Mouse (Mus musculus) olfactory bulb, adult 2 months (tissue): Measurements from ENCODE around the gene Klhdc4. TPM values are rescaled to one million over a fixed set of nuclear protein-coding genes. Genes with fewer than 3 reads are reported as not detected.

Experiments used
- H3K27ac ChIP-seq: fragments of 200-500 bp; 2 replicates; pipeline ENCODE4 v1.5.1; 2012; ENCODE audit warnings: low read depth, low read length; ENCODE audit not compliant: insufficient read depth
- H3K4me1 ChIP-seq: fragments of 200-500 bp; 2 replicates; pipeline ENCODE4 v1.6.1; 2012; ENCODE audit warnings: low read length; ENCODE audit not compliant: control insufficient read depth, insufficient read depth
- H3K4me3 ChIP-seq: fragments of 200-500 bp; 2 replicates; pipeline ENCODE4 v1.5.1; 2012; ENCODE audit warnings: mild to moderate bottlenecking, low read depth, low read length, moderate library complexity; ENCODE audit not compliant: insufficient read depth
- CTCF ChIP-seq: fragments of 200-500 bp; IDR thresholded peaks from 2 replicates; pipeline ENCODE4 v1.5.1; 2012; ENCODE audit warnings: low read depth, mild to moderate bottlenecking, low read length, moderate library complexity; ENCODE audit not compliant: insufficient read depth
- POLR2A ChIP-seq: fragments of 200-500 bp; IDR thresholded peaks from 2 replicates; pipeline ENCODE4 v1.6.1; 2012; ENCODE audit warnings: mild to moderate bottlenecking, low read depth, low read length, moderate library complexity; ENCODE audit not compliant: insufficient read depth
- WGBS: fragments of 180-500 bp; shearing (Covaris S2); methylation state at CpG from one replicate; pipeline ENCODE4 v1.1.7; 2018; 5-methylcytosine and 5-hydroxymethylcytosine counted together
- polyA plus RNA-seq: library from polyadenylated mRNA; stranded (reverse); fragments of >200 nt; gene quantifications from 2 replicates; pipeline ENCODE4 v1.2.4, GENCODE M21; 2012; ENCODE audit warnings: low replicate concordance; ENCODE audit not compliant: missing spikeins, insufficient read depth, insufficient read length

Klhdc4 gene
- polyA plus RNA-seq, 1 experiment = not detected

GRCm38 (mm10) chr8:121851716-121852115 is 22.3 kb upstream of the Klhdc4 start:
- no peak overlapping the region for H3K27ac ChIP-seq
- WGBS = 79% methylated on average over 7 of the region's 7 CpGs

GRCm38 (mm10) chr8:121850821-121851470 is 21.6 kb upstream of the Klhdc4 start:
- WGBS = 9% methylated on average over 24 of the region's 24 CpGs
- Histone ChIP-seq H3K4me3 (no peak overlapping the region), H3K27ac (no peak overlapping the region), H3K4me1 (peaks cover 13% of the 10 kb centered on the region)
- TF ChIP-seq CTCF (peak; percentile 94), POLR2A (no peak)

More at GRCm38 (mm10) chr8:121851716-121852115, 22.3 kb upstream of the Klhdc4 start:
- peaks cover 13% of the 10 kb centered on the region for H3K4me1 ChIP-seq
- H3K4me3 ChIP-seq = no peak overlapping the region
- no peak for TF ChIP-seq CTCF
- no peak for TF ChIP-seq POLR2A

GRCm38 (mm10) chr8:121850436-121850820 is 21.1 kb upstream of the Klhdc4 start:
- TF ChIP-seq CTCF = no peak
- no peak for TF ChIP-seq POLR2A

GRCm38 (mm10) chr8:121850018-121850417 is 20.6 kb upstream of the Klhdc4 start:
- Histone ChIP-seq H3K4me3 (no peak overlapping the region), H3K27ac (no peak overlapping the region), H3K4me1 (peaks cover 13% of the 10 kb centered on the region)
- WGBS = 13% methylated on average over 6 of the region's 6 CpGs
- TF ChIP-seq POLR2A = no peak
- TF ChIP-seq CTCF = peak; percentile 80

More at GRCm38 (mm10) chr8:121850436-121850820, 21.1 kb upstream of the Klhdc4 start:
- H3K27ac ChIP-seq = no peak overlapping the region
- WGBS = 50% methylated on average over 12 of the region's 12 CpGs
- no peak overlapping the region for H3K4me3 ChIP-seq
- H3K4me1 ChIP-seq = peaks cover 13% of the 10 kb centered on the region

- 77% methylated on average over 9 of the region's 9 CpGs for WGBS
- Histone ChIP-seq H3K4me1 (peaks cover 13% of the 10 kb centered on the region), H3K27ac (no peak overlapping the region), H3K4me3 (no peak overlapping the region)
- TF ChIP-seq CTCF (no peak), POLR2A (no peak)
Observed at GRCm38 (mm10) chr8:121849303-121849702, 19.9 kb upstream of the Klhdc4 start.

GRCm38 (mm10) chr8:121848495-121848894 is 19.1 kb upstream of the Klhdc4 start:
- WGBS = 71% methylated on average over 10 of the region's 10 CpGs
- Histone ChIP-seq H3K4me3 (no peak overlapping the region), H3K27ac (no peak overlapping the region), H3K4me1 (peaks cover 13% of the 10 kb centered on the region)
- no peak for TF ChIP-seq POLR2A
- no peak for TF ChIP-seq CTCF

- TF ChIP-seq POLR2A (no peak), CTCF (no peak)
- no peak overlapping the region for H3K27ac ChIP-seq
- 75% methylated on average over 6 of the region's 6 CpGs for WGBS
- peaks cover 13% of the 10 kb centered on the region for H3K4me1 ChIP-seq
- no peak overlapping the region for H3K4me3 ChIP-seq
Observed at GRCm38 (mm10) chr8:121847987-121848386, 18.6 kb upstream of the Klhdc4 start.

GRCm38 (mm10) chr8:121847261-121847822 is 18.0 kb upstream of the Klhdc4 start:
- H3K4me3 ChIP-seq = no peak overlapping the region
- TF ChIP-seq CTCF = no peak
- TF ChIP-seq POLR2A = no peak
- WGBS = 83% methylated on average over 10 of the region's 10 CpGs
- H3K27ac ChIP-seq = no peak overlapping the region
- peaks cover 13% of the 10 kb centered on the region for H3K4me1 ChIP-seq

- H3K4me1 ChIP-seq = peaks cover 13% of the 10 kb centered on the region
- H3K4me3 ChIP-seq = no peak overlapping the region
- no peak for TF ChIP-seq POLR2A
- no peak for TF ChIP-seq CTCF
- H3K27ac ChIP-seq = no peak overlapping the region
Observed at GRCm38 (mm10) chr8:121846815-121847214, 17.4 kb upstream of the Klhdc4 start.
